Mouse (Mus musculus): ENCODE measurements at regions not wholly inside any gene's neighbourhood (a gene's known extent, or its start where the extent isn't known, plus 50 kb on each side); places are given as distances from the start of the nearest gene placed in this dataset.

DNA sequence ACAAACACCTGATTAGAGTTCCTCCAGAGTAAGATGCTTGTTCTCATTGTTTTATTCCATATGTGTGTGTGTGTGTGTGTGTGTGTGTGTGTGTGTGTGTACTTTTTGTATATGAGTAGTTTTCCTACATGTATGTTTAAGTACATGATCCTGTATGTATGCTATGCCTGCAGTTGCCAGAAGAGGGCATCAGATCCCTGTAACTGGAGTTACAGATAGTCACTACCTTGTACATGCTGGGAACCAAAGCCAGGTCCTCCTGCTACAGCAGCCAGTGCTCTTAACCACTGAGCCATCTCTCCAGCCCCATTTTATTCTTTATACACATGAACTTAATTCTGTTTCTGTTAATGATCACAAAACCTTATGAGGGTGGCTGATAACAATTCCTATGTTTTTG, 127.8 kb downstream of the Anxa2 start:
- H3K27me3 ChIP-seq (ENCODE audit: control insufficient read depth, insufficient read depth, low read length): no peaks in the 10 kb centered on the region
- no peak overlapping the region for H3K4me3 ChIP-seq (ENCODE audit: low read depth, low read length)
- no peak overlapping the region for H3K27ac ChIP-seq (ENCODE audit: low read depth, low read length)
- no peaks in the 10 kb centered on the region for H3K9me3 ChIP-seq (replicated peaks; ENCODE audit: control insufficient read depth, low read length)
- H3K4me1 ChIP-seq (ENCODE audit: control insufficient read depth, insufficient read depth, low read length): no peaks in the 10 kb centered on the region
- H3K9ac ChIP-seq (ENCODE audit: low read depth, low read length): no peak overlapping the region
- no peak overlapping the region for H3K4me2 ChIP-seq
- no peaks in the 10 kb centered on the region for H3K36me3 ChIP-seq (ENCODE audit: control insufficient read depth, insufficient read depth, low read length)
- ATAC-seq (replicated peaks; ENCODE audit: insufficient number of reproducible peaks, low FRiP score, low TSS enrichment): no peak

DNA sequence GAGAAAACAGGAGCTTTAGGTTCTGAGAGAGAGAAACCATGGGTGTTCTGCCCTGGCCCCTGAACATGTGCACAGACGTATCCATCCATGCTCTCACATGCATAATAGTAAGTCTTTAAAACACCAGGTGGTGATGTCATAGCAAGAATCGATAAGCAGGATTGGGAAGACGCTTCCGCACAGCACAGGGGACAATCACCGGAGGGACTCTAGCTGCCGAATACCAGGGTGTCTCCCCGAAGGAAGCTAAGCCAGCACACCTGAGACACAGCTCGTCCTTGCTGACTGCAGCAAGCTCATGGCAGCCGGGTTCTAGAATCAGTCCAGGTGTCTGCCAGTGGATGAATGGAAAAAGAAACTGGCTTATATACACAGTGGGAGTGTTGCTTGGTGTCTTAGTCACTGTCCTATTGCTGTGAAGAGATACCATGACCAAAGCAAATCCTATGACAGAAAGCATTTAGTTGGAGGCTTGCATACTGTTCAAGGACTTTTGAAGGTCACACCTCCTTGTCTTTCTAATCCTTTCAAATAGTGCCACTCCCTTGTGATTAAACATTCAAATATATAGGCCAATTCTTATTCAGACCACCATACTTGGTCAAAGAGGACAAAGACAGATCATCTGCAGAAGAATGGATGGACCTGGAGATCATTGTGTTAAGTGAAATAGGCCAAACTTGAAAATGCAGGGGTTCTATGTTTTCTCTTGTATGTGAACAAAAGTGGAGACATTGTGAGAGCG, 124.4 kb downstream of the Anxa2 start:
- ATAC-seq (replicated peaks; ENCODE audit: insufficient number of reproducible peaks, low FRiP score, low TSS enrichment): no peak
- no peaks in the 10 kb centered on the region for H3K4me1 ChIP-seq (ENCODE audit: control insufficient read depth, insufficient read depth, low read length)
- H3K4me3 ChIP-seq (ENCODE audit: low read depth, low read length): no peak overlapping the region
- no peak overlapping the region for H3K27ac ChIP-seq (ENCODE audit: low read depth, low read length)
- WGBS (ENCODE audit: insufficient replicate concordance): 81% methylated on average over 10 of the region's 10 CpGs
- H3K36me3 ChIP-seq (ENCODE audit: control insufficient read depth, insufficient read depth, low read length): no peaks in the 10 kb centered on the region
- H3K27me3 ChIP-seq (ENCODE audit: control insufficient read depth, insufficient read depth, low read length): no peaks in the 10 kb centered on the region
- H3K4me2 ChIP-seq: no peak overlapping the region
- no peaks in the 10 kb centered on the region for H3K9me3 ChIP-seq (replicated peaks; ENCODE audit: control insufficient read depth, low read length)
- no peak overlapping the region for H3K9ac ChIP-seq (ENCODE audit: low read depth, low read length)

DNA sequence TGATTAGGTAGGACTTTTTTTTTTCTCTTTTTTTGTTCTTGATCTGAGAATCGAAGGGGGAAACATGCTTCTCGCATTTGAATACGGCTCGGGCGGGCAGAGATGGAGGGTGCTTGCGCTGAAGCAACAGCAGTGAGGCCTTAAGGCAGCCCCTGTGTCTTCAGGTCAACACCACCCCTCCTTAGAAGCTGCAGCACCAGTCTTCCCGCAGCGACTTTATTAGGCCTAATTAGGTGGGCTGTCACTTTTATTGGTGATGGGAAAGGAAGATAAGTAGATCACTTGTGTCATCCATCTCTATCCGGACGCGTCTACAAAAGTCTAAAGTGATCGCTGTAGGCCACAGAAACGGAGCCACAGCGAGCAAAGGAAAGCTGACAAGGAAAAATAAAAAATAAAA, 122.0 kb downstream of the Anxa2 start:
- H3K9me3 ChIP-seq (replicated peaks; ENCODE audit: control insufficient read depth, low read length): no peaks in the 10 kb centered on the region
- 76% methylated on average over 14 of the region's 14 CpGs for WGBS (ENCODE audit: insufficient replicate concordance)
- no peaks in the 10 kb centered on the region for H3K4me1 ChIP-seq (ENCODE audit: control insufficient read depth, insufficient read depth, low read length)
- no peak for ATAC-seq (replicated peaks; ENCODE audit: insufficient number of reproducible peaks, low FRiP score, low TSS enrichment)
- no peak overlapping the region for H3K4me2 ChIP-seq
- no peak overlapping the region for H3K4me3 ChIP-seq (ENCODE audit: low read depth, low read length)
- no peak overlapping the region for H3K9ac ChIP-seq (ENCODE audit: low read depth, low read length)
- H3K27me3 ChIP-seq (ENCODE audit: control insufficient read depth, insufficient read depth, low read length): no peaks in the 10 kb centered on the region
- no peaks in the 10 kb centered on the region for H3K36me3 ChIP-seq (ENCODE audit: control insufficient read depth, insufficient read depth, low read length)
- H3K27ac ChIP-seq (ENCODE audit: low read depth, low read length): no peak overlapping the region

DNA sequence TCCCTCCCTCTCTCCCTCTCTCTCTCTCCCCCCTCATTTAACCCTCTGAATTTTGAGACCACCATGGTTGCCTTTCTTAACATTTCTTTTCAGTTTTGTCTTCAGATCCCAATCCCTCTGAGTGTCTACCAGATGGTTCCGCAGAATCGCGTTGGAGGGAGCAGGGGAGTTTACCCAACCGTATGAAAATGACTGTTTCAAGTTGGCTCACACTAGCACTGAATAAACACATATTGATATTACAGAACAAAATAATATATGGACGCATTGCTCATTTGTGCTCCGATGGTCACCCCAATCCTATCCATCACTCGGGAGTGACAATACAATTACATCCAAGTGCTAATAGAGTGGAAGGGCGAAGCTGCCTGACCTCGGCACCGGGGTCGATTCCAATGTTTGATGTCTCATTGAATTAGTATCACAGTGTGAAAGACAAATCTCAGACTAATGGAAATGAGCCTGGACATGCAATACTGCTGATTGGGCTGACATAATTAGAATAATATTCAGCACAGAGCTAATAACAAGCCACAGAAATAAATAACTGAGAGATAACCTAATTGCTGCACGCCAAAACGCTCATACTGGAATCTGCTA, 115.3 kb downstream of the Anxa2 start:
- no peak overlapping the region for H3K4me3 ChIP-seq (ENCODE audit: low read depth, low read length)
- H3K27me3 ChIP-seq (ENCODE audit: control insufficient read depth, insufficient read depth, low read length): no peaks in the 10 kb centered on the region
- no peaks in the 10 kb centered on the region for H3K9me3 ChIP-seq (replicated peaks; ENCODE audit: control insufficient read depth, low read length)
- no peaks in the 10 kb centered on the region for H3K36me3 ChIP-seq (ENCODE audit: control insufficient read depth, insufficient read depth, low read length)
- H3K4me1 ChIP-seq (ENCODE audit: control insufficient read depth, insufficient read depth, low read length): no peaks in the 10 kb centered on the region
- no peak for ATAC-seq (replicated peaks; ENCODE audit: insufficient number of reproducible peaks, low FRiP score, low TSS enrichment)
- no peak overlapping the region for H3K9ac ChIP-seq (ENCODE audit: low read depth, low read length)
- no peak overlapping the region for H3K27ac ChIP-seq (ENCODE audit: low read depth, low read length)
- H3K4me2 ChIP-seq: no peak overlapping the region
- WGBS (ENCODE audit: insufficient replicate concordance): 82% methylated on average over 13 of the region's 13 CpGs

DNA sequence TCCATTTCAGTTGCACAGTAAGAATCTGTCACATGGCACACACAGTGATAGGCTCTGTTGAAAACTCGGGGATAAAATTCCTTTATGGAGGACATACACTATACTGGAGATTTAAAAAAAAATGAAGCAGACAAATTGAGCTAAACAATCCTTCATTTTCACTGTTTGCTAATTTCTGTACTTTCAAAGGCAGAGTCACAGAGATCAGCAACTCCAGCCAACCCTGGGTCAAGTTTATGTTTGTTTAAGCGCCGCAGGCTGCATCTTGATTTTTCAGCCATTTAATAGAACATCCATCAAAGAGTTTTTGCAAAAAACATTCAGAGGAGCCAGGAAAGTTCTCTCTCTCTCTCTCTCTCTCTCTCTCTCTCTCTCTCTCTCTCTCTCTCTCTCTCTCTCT, 114.8 kb downstream of the Anxa2 start:
- 73% methylated on average over 3 of the region's 3 CpGs for WGBS (ENCODE audit: insufficient replicate concordance)
- Histone ChIP-seq H3K27ac (ENCODE audit: low read depth, low read length) (no peak overlapping the region), H3K4me3 (ENCODE audit: low read depth, low read length) (no peak overlapping the region), H3K27me3 (ENCODE audit: control insufficient read depth, insufficient read depth, low read length) (no peaks in the 10 kb centered on the region), H3K9me3 (replicated peaks; ENCODE audit: control insufficient read depth, low read length) (no peaks in the 10 kb centered on the region), H3K36me3 (ENCODE audit: control insufficient read depth, insufficient read depth, low read length) (no peaks in the 10 kb centered on the region), H3K4me1 (ENCODE audit: control insufficient read depth, insufficient read depth, low read length) (no peaks in the 10 kb centered on the region), H3K9ac (ENCODE audit: low read depth, low read length) (no peak overlapping the region), H3K4me2 (no peak overlapping the region)
- ATAC-seq (replicated peaks; ENCODE audit: insufficient number of reproducible peaks, low FRiP score, low TSS enrichment): no peak

DNA sequence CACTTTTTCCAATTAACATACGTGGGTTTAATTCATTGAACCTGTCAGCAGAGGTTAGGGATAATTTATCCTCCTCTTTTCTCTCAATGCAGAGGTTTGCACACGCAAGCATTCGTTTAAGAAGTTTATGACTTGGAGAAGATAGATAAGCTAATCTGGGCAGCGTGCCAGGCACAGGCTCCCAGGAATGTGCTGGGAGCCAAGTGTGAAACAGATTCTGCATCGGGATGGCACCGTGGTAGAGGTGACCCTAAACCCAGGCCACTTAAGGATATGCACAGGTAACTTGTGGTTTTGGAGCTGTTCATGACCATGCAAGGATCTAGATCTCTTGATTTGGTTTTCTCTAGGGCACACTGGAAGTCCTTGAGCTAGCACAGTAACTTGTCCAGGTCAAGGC, 113.6 kb downstream of the Anxa2 start:
- Histone ChIP-seq H3K9me3 (replicated peaks; ENCODE audit: control insufficient read depth, low read length) (no peaks in the 10 kb centered on the region), H3K27ac (ENCODE audit: low read depth, low read length) (no peak overlapping the region), H3K27me3 (ENCODE audit: control insufficient read depth, insufficient read depth, low read length) (no peaks in the 10 kb centered on the region), H3K9ac (ENCODE audit: low read depth, low read length) (no peak overlapping the region), H3K4me2 (no peak overlapping the region), H3K4me3 (ENCODE audit: low read depth, low read length) (no peak overlapping the region), H3K36me3 (ENCODE audit: control insufficient read depth, insufficient read depth, low read length) (no peaks in the 10 kb centered on the region), H3K4me1 (ENCODE audit: control insufficient read depth, insufficient read depth, low read length) (no peaks in the 10 kb centered on the region)
- WGBS (ENCODE audit: insufficient replicate concordance): 38% methylated on average over 6 of the region's 6 CpGs
- no peak for ATAC-seq (replicated peaks; ENCODE audit: insufficient number of reproducible peaks, low FRiP score, low TSS enrichment)

DNA sequence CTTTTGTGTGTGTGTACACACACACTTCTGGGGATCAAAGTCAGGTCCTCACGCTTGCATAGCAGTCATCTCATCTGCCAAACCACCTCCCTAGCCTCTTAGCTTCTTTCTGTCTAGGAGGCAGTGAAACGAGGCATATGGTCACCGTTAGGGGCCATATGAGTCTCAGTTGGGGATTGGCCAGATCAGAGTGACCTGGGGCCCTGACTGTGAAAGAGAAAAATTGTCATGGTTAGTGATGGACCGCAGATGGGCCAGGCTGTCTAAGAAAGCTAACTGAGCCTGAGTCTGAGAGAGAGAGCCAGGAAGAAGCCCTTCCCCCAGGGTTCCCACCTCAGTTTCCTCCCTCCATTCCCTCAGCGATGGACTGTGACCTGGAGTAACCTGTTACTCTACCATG, 89.8 kb downstream of the Anxa2 start:
- 0 out of 2 replicates have a peak, but pooled peaks cover 2% of the 10 kb centered on the region for H3K27me3 ChIP-seq (ENCODE audit: control insufficient read depth, insufficient read depth, low read length)
- H3K4me3 ChIP-seq (ENCODE audit: low read depth, low read length): no peak overlapping the region
- H3K4me2 ChIP-seq: no peak overlapping the region
- no peak overlapping the region for H3K27ac ChIP-seq (ENCODE audit: low read depth, low read length)
- 66% methylated on average over 5 of the region's 5 CpGs for WGBS (ENCODE audit: insufficient replicate concordance)
- H3K4me1 ChIP-seq (ENCODE audit: control insufficient read depth, insufficient read depth, low read length): no peaks in the 10 kb centered on the region
- no peaks in the 10 kb centered on the region for H3K36me3 ChIP-seq (ENCODE audit: control insufficient read depth, insufficient read depth, low read length)
- no peak for ATAC-seq (replicated peaks; ENCODE audit: insufficient number of reproducible peaks, low FRiP score, low TSS enrichment)
- no peaks in the 10 kb centered on the region for H3K9me3 ChIP-seq (replicated peaks; ENCODE audit: control insufficient read depth, low read length)
- no peak overlapping the region for H3K9ac ChIP-seq (ENCODE audit: low read depth, low read length)
